Mouse (Mus musculus) heart, postnatal 0 days (tissue): ENCODE results near the gene Adarb1. TPM values are rescaled to one million over a fixed set of nuclear protein-coding genes. Genes with fewer than 3 reads are reported as not detected.

ENCODE experiments used
- ATAC-seq: fragments of 200-750 bp; cut with Nextera tagmentation; 2 replicates; pipeline ENCODE4 v1.8.0; 2017; ENCODE audit warnings: low read depth, moderate number of reproducible peaks, moderate library complexity; ENCODE audit not compliant: insufficient read depth
- DNase-seq: peaks from one replicate; pipeline ENCODE4 v3.0.0-alpha.2; 2016; ENCODE audit warnings: low spot score
- H3K27ac ChIP-seq: fragments of 300-500 bp; sonication (generic); 2 replicates; pipeline ENCODE4 v1.5.1; 2014; ENCODE audit warnings: low read depth, mild to moderate bottlenecking
- H3K27me3 ChIP-seq: fragments of 300-500 bp; sonication (generic); 2 replicates; pipeline ENCODE4 v1.6.1; 2014; ENCODE audit warnings: low read length, mixed read lengths; ENCODE audit not compliant: control insufficient read depth, insufficient read depth
- H3K36me3 ChIP-seq: fragments of 300-500 bp; sonication (generic); replicated peaks from 2 replicates; pipeline ENCODE4 v1.6.1; 2014; ENCODE audit warnings: low read length, mixed read lengths; ENCODE audit not compliant: control insufficient read depth, insufficient read depth
- H3K4me1 ChIP-seq: fragments of 300-500 bp; sonication (generic); 2 replicates; pipeline ENCODE4 v1.6.1; 2014; ENCODE audit warnings: antibody characterized with exemption; ENCODE audit not compliant: control insufficient read depth, insufficient read depth
- H3K4me2 ChIP-seq: fragments of 300-500 bp; sonication (generic); 2 replicates; pipeline ENCODE4 v1.6.1; 2014; ENCODE audit warnings: low read depth, mild to moderate bottlenecking, low read length, moderate library complexity
- H3K4me3 ChIP-seq: fragments of 300-500 bp; sonication (generic); 2 replicates; pipeline ENCODE4 v1.5.1; 2014; ENCODE audit warnings: low read depth, low read length
- H3K9ac ChIP-seq: fragments of 300-500 bp; sonication (generic); replicated peaks from 2 replicates; pipeline ENCODE4 v1.6.1; 2014; ENCODE audit warnings: low read depth, low read length, mixed read lengths
- H3K9me3 ChIP-seq: fragments of 300-500 bp; sonication (generic); replicated peaks from 2 replicates; pipeline ENCODE4 v1.6.1; 2016; ENCODE audit warnings: low read length; ENCODE audit not compliant: control insufficient read depth
- CTCF ChIP-seq: IDR thresholded peaks from 2 replicates; pipeline ENCODE4 v1.5.1; 2016; ENCODE audit warnings: antibody characterized with exemption, control low read depth, low read depth
- EP300 ChIP-seq: IDR thresholded peaks from 2 replicates; pipeline ENCODE4 v1.6.1; 2016; ENCODE audit warnings: antibody characterized with exemption, low read depth
- WGBS: fragments of 180-500 bp; shearing (Covaris S2); extraction: QIAGEN DNeasy Blood & Tissue Kit; methylation state at CpG from one replicate; pipeline ENCODE4 v1.1.7; 2014; 5-methylcytosine and 5-hydroxymethylcytosine counted together
- polyA plus RNA-seq: library from polyadenylated mRNA; unstranded; fragments of >200 nt; fragmentation: Nextera tagmentation; extraction: Ambion mirVana; gene quantifications from 2 replicates; pipeline ENCODE4 v1.2.1, GENCODE M21; 2015
- total RNA-seq: library from RNA; depleted of rRNA; stranded (reverse); fragments of >200 nt; gene quantifications from 2 replicates; pipeline ENCODE4 v1.2.3, GENCODE M21; 2014; ENCODE audit warnings: low replicate concordance

Gene Adarb1
- total and polyA plus RNA-seq, 2 experiments from 2014 or later = 7.8 to 23.7 TPM

DNA sequence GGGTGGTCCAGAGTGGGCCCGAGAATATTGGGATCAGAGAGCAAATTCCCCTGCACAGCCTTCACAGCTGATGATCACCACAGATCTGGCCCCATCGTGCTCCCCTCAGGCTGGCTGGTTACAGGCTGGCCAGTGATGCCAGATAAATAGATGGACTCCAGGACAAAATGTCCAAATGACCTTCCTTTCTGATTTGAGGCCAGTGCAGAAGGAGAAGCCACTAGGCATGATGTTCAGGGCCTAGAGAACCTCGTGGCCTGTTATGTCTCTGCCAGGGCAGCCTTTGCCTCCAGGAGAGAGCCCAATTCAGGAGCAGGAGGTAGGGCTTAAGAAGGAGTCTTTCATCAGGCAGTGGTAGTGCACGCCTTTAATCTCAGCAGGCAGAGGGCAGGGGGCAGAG is 17.3 kb upstream of the Adarb1 start:
- H3K9ac ChIP-seq = no peak overlapping the region
- no peak overlapping the region for H3K4me3 ChIP-seq
- no peak for DNase-seq
- 71% methylated on average over 4 of the region's 4 CpGs for WGBS
- H3K4me1 ChIP-seq = peaks cover 20% of the 10 kb centered on the region
- TF ChIP-seq EP300 (no peak), CTCF (no peak)
- no peaks in the 10 kb centered on the region for H3K27me3 ChIP-seq
- no peaks in the 10 kb centered on the region for H3K36me3 ChIP-seq
- H3K9me3 ChIP-seq = no peaks in the 10 kb centered on the region
- ATAC-seq = peak; percentile 26; the same call in 1 of the 2 replicates
- peak overlapping the region; percentile 5; the same call in 1 of the 2 replicates for H3K4me2 ChIP-seq
- peak overlapping the region; percentile 68 for H3K27ac ChIP-seq

DNA sequence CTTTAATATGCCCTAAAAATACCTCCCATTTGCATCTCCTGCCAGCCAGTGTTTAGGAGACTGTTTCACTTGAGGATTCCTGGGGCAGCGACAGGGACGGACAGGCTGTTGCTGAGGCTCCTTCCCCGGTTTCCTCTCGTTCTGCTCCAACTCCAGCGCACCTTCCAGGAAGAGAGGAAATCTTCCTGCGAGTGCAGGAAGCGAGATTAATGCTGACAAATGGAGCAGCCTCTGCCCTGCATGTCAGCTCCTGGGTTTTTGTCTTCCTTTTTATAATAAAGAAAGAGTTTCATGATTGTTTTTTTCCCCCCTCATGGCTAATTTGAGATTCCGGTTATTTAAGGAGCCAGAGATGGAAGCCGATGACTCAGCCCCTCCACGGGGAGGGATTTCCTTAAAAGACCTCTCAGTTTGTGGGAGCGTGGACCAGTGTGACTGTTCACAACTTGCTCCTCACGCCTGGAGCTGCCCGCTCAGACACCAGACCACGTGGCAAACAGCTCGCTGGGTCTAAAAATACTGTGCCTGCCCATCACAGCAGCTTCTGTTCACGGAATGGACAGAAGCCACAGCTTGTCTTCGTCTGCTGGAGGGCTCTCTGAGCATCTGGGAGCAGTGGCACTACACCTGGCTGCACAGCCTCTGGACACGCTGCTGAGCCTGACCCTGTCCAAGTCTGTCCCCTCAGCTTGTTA is 16.5 kb upstream of the Adarb1 start:
- peak; percentile 82 for TF ChIP-seq EP300
- TF ChIP-seq CTCF = no peak
- H3K4me2 ChIP-seq = peak overlapping the region; percentile 5
- no peaks in the 10 kb centered on the region for H3K27me3 ChIP-seq
- 15% methylated on average over 18 of the region's 18 CpGs for WGBS
- peak; percentile 84 for ATAC-seq
- peak; percentile 74 for DNase-seq
- no peaks in the 10 kb centered on the region for H3K36me3 ChIP-seq
- no peaks in the 10 kb centered on the region for H3K9me3 ChIP-seq
- H3K27ac ChIP-seq = peak overlapping the region; percentile 68
- no peak overlapping the region for H3K9ac ChIP-seq
- H3K4me3 ChIP-seq = no peak overlapping the region
- H3K4me1 ChIP-seq = peaks cover 18% of the 10 kb centered on the region

DNA sequence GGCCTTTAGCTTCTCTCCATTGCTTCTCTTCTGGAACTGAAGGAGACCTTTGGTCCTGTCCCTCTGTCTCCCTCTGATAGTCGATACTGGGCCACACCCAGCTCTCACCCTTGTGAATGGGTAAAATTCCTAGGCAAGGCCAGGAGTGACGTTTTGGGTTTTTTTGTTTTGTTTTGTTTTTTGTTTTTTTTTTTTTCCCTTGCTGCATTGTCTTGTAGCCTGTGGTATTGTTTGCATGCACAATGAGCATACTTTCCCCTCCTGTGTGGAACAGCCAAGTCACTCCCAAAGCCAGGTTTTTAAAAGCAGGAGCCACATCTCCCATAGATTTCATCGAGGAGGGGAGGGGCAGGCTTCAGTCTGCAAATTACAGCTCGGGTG is 16.0 kb upstream of the Adarb1 start:
- no peak overlapping the region for H3K9ac ChIP-seq
- no peaks in the 10 kb centered on the region for H3K27me3 ChIP-seq
- peak overlapping the region; percentile 5 for H3K4me2 ChIP-seq
- DNase-seq (no peak), ATAC-seq (no peak)
- peak overlapping the region; percentile 68 for H3K27ac ChIP-seq
- WGBS = 21% methylated on average over 4 of the region's 4 CpGs
- H3K36me3 ChIP-seq = no peaks in the 10 kb centered on the region
- no peak overlapping the region for H3K4me3 ChIP-seq
- H3K4me1 ChIP-seq = peaks cover 23% of the 10 kb centered on the region
- H3K9me3 ChIP-seq = no peaks in the 10 kb centered on the region
- no peak for TF ChIP-seq CTCF
- no peak for TF ChIP-seq EP300

DNA sequence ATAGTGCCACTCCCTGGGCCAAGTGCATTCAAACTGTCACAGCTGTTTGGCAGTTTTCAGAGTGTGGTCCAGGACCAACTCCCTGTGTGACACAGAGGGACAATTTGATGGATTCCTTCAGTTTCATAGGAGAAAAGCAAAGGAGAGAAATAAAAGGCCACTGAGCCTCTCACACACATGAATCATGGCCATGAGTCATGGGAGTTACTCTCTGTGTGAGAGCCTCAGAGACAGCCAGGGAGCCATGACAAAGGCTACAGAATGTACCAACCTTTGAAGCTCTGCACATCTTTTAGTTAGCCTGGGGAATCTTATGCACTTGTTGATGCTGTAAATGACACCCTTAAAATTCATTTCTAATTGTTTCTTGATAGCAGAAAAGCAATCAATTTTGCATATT is 12.7 kb upstream of the Adarb1 start:
- Histone ChIP-seq H3K9ac (no peak overlapping the region), H3K4me2 (no peak overlapping the region), H3K27me3 (no peaks in the 10 kb centered on the region), H3K9me3 (no peaks in the 10 kb centered on the region), H3K4me1 (peaks cover 29% of the 10 kb centered on the region), H3K4me3 (no peak overlapping the region), H3K27ac (no peak overlapping the region), H3K36me3 (no peaks in the 10 kb centered on the region)
- DNase-seq (no peak), ATAC-seq (no peak)
- TF ChIP-seq CTCF (no peak), EP300 (no peak)

DNA sequence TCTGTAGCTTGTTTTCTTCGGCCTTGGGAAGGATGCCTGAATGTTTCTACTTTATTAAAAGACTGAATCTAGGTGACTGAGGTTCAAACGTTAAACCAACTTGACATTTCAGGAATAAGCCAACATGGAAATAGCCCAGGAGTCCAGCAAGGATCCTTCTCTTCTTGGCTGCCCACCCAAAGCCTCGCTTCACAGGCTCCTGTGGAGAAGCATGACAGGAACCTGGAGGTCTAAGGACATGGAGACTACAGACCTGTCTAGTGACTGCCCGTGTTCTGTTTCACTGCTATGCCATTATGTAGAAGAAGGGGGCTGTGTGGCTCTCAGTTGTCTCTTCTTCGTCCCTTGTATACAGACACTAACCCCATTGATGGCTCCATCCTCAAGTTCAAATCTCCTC is 11.9 kb upstream of the Adarb1 start:
- TF ChIP-seq EP300 (no peak), CTCF (no peak)
- Histone ChIP-seq H3K27ac (no peak overlapping the region), H3K4me1 (peaks cover 22% of the 10 kb centered on the region), H3K4me2 (no peak overlapping the region), H3K9me3 (no peaks in the 10 kb centered on the region), H3K9ac (no peak overlapping the region), H3K36me3 (no peaks in the 10 kb centered on the region), H3K4me3 (no peak overlapping the region), H3K27me3 (no peaks in the 10 kb centered on the region)
- DNase-seq (no peak), ATAC-seq (no peak)
- WGBS = 86% methylated on average over 5 of the region's 5 CpGs

DNA sequence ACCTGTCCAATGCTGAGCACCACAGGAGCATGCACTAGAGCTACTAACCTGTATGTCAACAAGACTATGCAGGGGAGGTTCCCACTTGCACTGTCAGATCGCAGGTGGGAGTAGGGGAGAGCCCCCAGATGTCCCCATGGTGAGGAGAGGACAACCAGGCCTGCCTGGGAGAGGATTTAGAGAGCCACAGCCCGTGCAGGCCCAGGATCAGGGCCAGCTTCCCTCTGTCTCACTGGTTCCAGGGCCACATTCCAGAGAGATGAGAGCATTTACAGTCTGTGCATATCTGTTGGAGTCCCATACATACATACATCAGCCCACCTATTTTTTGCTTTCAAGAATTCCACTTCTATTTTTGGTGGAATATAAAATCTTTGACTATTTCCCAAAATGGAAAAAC is 9.5 kb upstream of the Adarb1 start:
- WGBS = 5% methylated on average over 2 of the region's 2 CpGs
- DNase-seq = no peak

More for the DNA sequence above, 9.5 kb upstream of the Adarb1 start:
- H3K27me3 ChIP-seq = no peaks in the 10 kb centered on the region
- H3K4me1 ChIP-seq = peaks cover 11% of the 10 kb centered on the region
- H3K9me3 ChIP-seq = no peaks in the 10 kb centered on the region
- no peak overlapping the region for H3K4me2 ChIP-seq
- no peaks in the 10 kb centered on the region for H3K36me3 ChIP-seq
- H3K4me3 ChIP-seq = no peak overlapping the region
- TF ChIP-seq EP300 (no peak), CTCF (no peak)
- no peak overlapping the region; the same call in 1 of the 2 replicates for H3K27ac ChIP-seq
- peak; percentile 64 for ATAC-seq
- H3K9ac ChIP-seq = no peak overlapping the region
